Mouse (Mus musculus): Measurements from ENCODE around the gene Neurl3. TPM values are rescaled to one million over a fixed set of nuclear protein-coding genes. Genes with fewer than 3 reads are reported as not detected.

The Neurl3 gene
- polyA plus RNA-seq (2014; fragmentation: Nextera tagmentation; extraction: Ambion mirVana): 0.33 and 0.57 TPM in 2 replicates

- DNase-seq (ENCODE audit: low spot score, missing footprints) (peak; percentile 69), ATAC-seq (ENCODE audit: low FRiP score) (no peak)
- no peak within 1 kb of the TSS for H3K9ac ChIP-seq (ENCODE audit: low read length)
- H3K36me3 ChIP-seq (ENCODE audit: control insufficient read depth, insufficient read depth, low read length): no peaks in the 10 kb centered on the region
- no peak within 1 kb of the TSS for H3K27ac ChIP-seq (ENCODE audit: low read depth, low read length)
- 87% methylated on average over 5 of the region's 5 CpGs for WGBS
- no peaks in the 10 kb centered on the region for H3K9me3 ChIP-seq (ENCODE audit: control insufficient read depth, low read length)
- H3K4me3 ChIP-seq (ENCODE audit: low read depth, low read length): no peak within 1 kb of the TSS
- H3K27me3 ChIP-seq (ENCODE audit: control insufficient read depth, insufficient read depth, low read length): peaks cover 5% of the 10 kb centered on the region; the same call in 1 of the 2 replicates
- H3K4me2 ChIP-seq: no peak within 1 kb of the TSS
- no peaks in the 10 kb centered on the region; the same call in 1 of the 2 replicates for H3K4me1 ChIP-seq (ENCODE audit: control insufficient read depth, insufficient read depth, low read length)
These were observed at the start of gene Neurl3 for GRCm38 (mm10) chr1:36274455-36274854. Gene Neurl3, minus strand, starts transcription at chr1:36274679.

- DNase-seq (ENCODE audit: low spot score, missing footprints) (peak; percentile 88), ATAC-seq (ENCODE audit: low FRiP score) (no peak)
- no peaks in the 10 kb centered on the region for H3K4me1 ChIP-seq (ENCODE audit: control insufficient read depth, insufficient read depth, low read length)
- H3K4me3 ChIP-seq (ENCODE audit: low read depth, low read length): no peak overlapping the region
- H3K36me3 ChIP-seq (ENCODE audit: control insufficient read depth, insufficient read depth, low read length): no peaks in the 10 kb centered on the region
- H3K27me3 ChIP-seq (ENCODE audit: control insufficient read depth, insufficient read depth, low read length): no peaks in the 10 kb centered on the region
- no peak overlapping the region for H3K27ac ChIP-seq (ENCODE audit: low read depth, low read length)
- H3K9me3 ChIP-seq (ENCODE audit: control insufficient read depth, low read length): no peaks in the 10 kb centered on the region
- 62% methylated on average over 8 of the region's 8 CpGs for WGBS
- H3K4me2 ChIP-seq: no peak overlapping the region
- no peak overlapping the region for H3K9ac ChIP-seq (ENCODE audit: low read length)
These were observed 49.4 kb upstream of the Neurl3 start for GRCm38 (mm10) chr1:36323746-36324448.

- H3K4me1 ChIP-seq (ENCODE audit: control insufficient read depth, insufficient read depth, low read length): no peaks in the 10 kb centered on the region
- no peaks in the 10 kb centered on the region for H3K9me3 ChIP-seq (ENCODE audit: control insufficient read depth, low read length)
- H3K36me3 ChIP-seq (ENCODE audit: control insufficient read depth, insufficient read depth, low read length): no peaks in the 10 kb centered on the region
- no peak overlapping the region for H3K4me2 ChIP-seq
- ATAC-seq (ENCODE audit: low FRiP score): no peak
- H3K27ac ChIP-seq (ENCODE audit: low read depth, low read length): no peak overlapping the region
- DNase-seq (ENCODE audit: low spot score, missing footprints): peak; percentile 56
- WGBS: 79% methylated on average over 9 of the region's 9 CpGs
- no peaks in the 10 kb centered on the region for H3K27me3 ChIP-seq (ENCODE audit: control insufficient read depth, insufficient read depth, low read length)
- no peak overlapping the region for H3K9ac ChIP-seq (ENCODE audit: low read length)
- H3K4me3 ChIP-seq (ENCODE audit: low read depth, low read length): no peak overlapping the region
These were observed 48.6 kb upstream of the Neurl3 start for GRCm38 (mm10) chr1:36323076-36323475.

DNA sequence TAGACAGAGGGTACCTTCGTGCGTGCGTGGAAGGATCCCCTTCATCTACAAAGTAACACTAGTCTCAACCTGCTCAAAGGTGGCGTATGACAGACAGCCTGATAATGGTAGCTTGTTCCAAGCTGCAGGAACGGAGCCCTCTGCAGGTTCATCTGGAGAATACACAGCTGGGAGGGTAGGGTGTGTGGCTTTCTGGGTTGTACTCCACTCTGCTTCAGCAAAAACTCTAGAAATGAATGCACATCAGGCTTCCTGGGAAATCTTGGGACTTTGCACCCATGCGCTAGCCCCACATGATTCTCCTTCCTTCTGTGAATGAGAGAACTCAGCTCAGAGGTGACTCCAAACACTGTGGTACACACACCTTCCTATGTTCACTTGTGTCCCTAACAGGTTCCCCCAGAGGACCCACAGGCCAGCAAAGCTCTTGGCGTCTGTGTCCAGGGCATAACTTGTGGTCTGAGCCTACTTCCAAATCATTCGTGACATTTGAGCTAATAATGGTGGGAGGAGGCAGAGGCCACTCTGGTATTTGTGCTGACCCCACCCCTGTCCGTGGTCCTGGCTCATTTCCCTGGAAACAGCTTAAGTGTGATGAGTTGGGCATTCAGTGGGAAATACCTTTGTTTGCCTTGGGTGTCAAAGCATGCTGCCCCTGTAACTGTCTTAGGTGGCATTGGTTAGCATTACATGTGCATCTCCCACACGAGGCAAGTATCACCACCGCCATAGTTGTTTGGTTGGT lies 47.5 kb upstream of the Neurl3 start:
- 77% methylated on average over 11 of the region's 11 CpGs for WGBS
- Histone ChIP-seq H3K9ac (ENCODE audit: low read length) (no peak overlapping the region), H3K27ac (ENCODE audit: low read depth, low read length) (no peak overlapping the region), H3K4me1 (ENCODE audit: control insufficient read depth, insufficient read depth, low read length) (no peaks in the 10 kb centered on the region), H3K9me3 (ENCODE audit: control insufficient read depth, low read length) (no peaks in the 10 kb centered on the region), H3K27me3 (ENCODE audit: control insufficient read depth, insufficient read depth, low read length) (no peaks in the 10 kb centered on the region), H3K4me3 (ENCODE audit: low read depth, low read length) (no peak overlapping the region), H3K36me3 (ENCODE audit: control insufficient read depth, insufficient read depth, low read length) (no peaks in the 10 kb centered on the region), H3K4me2 (no peak overlapping the region)
- no peak for ATAC-seq (ENCODE audit: low FRiP score)
- DNase-seq (ENCODE audit: low spot score, missing footprints): no peak

- ATAC-seq (ENCODE audit: low FRiP score) (no peak), DNase-seq (ENCODE audit: low spot score, missing footprints) (peak; percentile 51)
- no peaks in the 10 kb centered on the region for H3K4me1 ChIP-seq (ENCODE audit: control insufficient read depth, insufficient read depth, low read length)
- no peaks in the 10 kb centered on the region for H3K9me3 ChIP-seq (ENCODE audit: control insufficient read depth, low read length)
- H3K4me3 ChIP-seq (ENCODE audit: low read depth, low read length): no peak overlapping the region
- no peaks in the 10 kb centered on the region for H3K36me3 ChIP-seq (ENCODE audit: control insufficient read depth, insufficient read depth, low read length)
- no peaks in the 10 kb centered on the region for H3K27me3 ChIP-seq (ENCODE audit: control insufficient read depth, insufficient read depth, low read length)
- 80% methylated on average over 2 of the region's 2 CpGs for WGBS
- no peak overlapping the region for H3K4me2 ChIP-seq
- no peak overlapping the region for H3K27ac ChIP-seq (ENCODE audit: low read depth, low read length)
- no peak overlapping the region for H3K9ac ChIP-seq (ENCODE audit: low read length)
These were observed 46.7 kb upstream of the Neurl3 start for GRCm38 (mm10) chr1:36321164-36321563.

- 89% methylated on average over 2 of the region's 2 CpGs for WGBS
- H3K4me2 ChIP-seq: no peak overlapping the region
- H3K4me3 ChIP-seq (ENCODE audit: low read depth, low read length): no peak overlapping the region
- H3K4me1 ChIP-seq (ENCODE audit: control insufficient read depth, insufficient read depth, low read length): no peaks in the 10 kb centered on the region
- no peaks in the 10 kb centered on the region for H3K27me3 ChIP-seq (ENCODE audit: control insufficient read depth, insufficient read depth, low read length)
- H3K9me3 ChIP-seq (ENCODE audit: control insufficient read depth, low read length): no peaks in the 10 kb centered on the region
- ATAC-seq (ENCODE audit: low FRiP score): no peak
- H3K36me3 ChIP-seq (ENCODE audit: control insufficient read depth, insufficient read depth, low read length): no peaks in the 10 kb centered on the region
- H3K27ac ChIP-seq (ENCODE audit: low read depth, low read length): no peak overlapping the region
- peak; percentile 56 for DNase-seq (ENCODE audit: low spot score, missing footprints)
- H3K9ac ChIP-seq (ENCODE audit: low read length): no peak overlapping the region
These were observed 41.3 kb upstream of the Neurl3 start for GRCm38 (mm10) chr1:36315776-36316100.

DNA sequence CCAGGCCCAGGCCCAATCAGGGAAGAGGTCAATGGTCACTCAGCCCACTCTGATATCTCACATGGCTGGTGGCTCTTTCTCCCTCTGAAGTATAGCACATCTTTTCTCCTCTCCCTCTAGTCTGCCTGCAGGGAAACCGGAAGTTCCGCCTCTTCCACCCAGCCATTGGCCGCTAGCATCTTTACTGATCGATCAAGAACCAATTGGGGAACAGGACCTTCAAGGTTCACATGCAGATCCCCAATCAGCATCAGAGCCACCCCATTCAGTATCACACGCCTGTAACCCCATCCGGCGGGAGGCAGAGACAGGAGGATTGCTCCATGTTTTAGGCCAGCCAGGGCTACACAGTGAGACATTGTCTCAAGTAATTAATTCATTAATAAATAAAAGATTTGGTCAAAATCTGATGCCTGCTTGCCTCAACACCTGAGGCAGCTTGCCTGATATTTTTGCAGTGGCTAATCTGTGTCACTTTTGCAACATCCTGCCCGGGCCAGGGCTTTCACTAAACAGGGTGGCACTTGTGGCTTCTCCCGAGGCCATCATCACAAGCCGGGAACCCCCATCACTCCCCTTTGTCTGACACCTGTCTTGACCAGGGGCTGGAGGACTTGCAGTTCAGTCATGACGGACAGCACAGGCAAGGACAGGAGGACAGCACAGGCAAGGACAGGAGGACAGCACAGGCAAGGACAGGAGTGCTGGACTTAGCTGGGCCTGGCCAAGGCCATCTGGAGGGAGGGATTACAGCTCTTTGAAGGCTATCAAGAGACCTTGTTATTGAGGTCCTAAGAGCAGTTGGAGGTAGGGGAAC lies 40.7 kb upstream of the Neurl3 start:
- WGBS: 88% methylated on average over 11 of the region's 11 CpGs
- Histone ChIP-seq H3K4me2 (no peak overlapping the region), H3K4me3 (ENCODE audit: low read depth, low read length) (no peak overlapping the region), H3K9ac (ENCODE audit: low read length) (no peak overlapping the region), H3K27ac (ENCODE audit: low read depth, low read length) (no peak overlapping the region), H3K27me3 (ENCODE audit: control insufficient read depth, insufficient read depth, low read length) (no peaks in the 10 kb centered on the region), H3K4me1 (ENCODE audit: control insufficient read depth, insufficient read depth, low read length) (no peaks in the 10 kb centered on the region), H3K9me3 (ENCODE audit: control insufficient read depth, low read length) (no peaks in the 10 kb centered on the region), H3K36me3 (ENCODE audit: control insufficient read depth, insufficient read depth, low read length) (no peaks in the 10 kb centered on the region)
- ATAC-seq (ENCODE audit: low FRiP score) (no peak), DNase-seq (ENCODE audit: low spot score, missing footprints) (peak; percentile 82)

GRCm38 (mm10) chr1:36309498-36309901 lies 35.0 kb upstream of the Neurl3 start:
- Histone ChIP-seq H3K36me3 (ENCODE audit: control insufficient read depth, insufficient read depth, low read length) (no peaks in the 10 kb centered on the region), H3K9me3 (ENCODE audit: control insufficient read depth, low read length) (no peaks in the 10 kb centered on the region), H3K4me3 (ENCODE audit: low read depth, low read length) (no peak overlapping the region), H3K4me2 (no peak overlapping the region), H3K27ac (ENCODE audit: low read depth, low read length) (no peak overlapping the region), H3K27me3 (ENCODE audit: control insufficient read depth, insufficient read depth, low read length) (peaks cover 13% of the 10 kb centered on the region; the same call in 1 of the 2 replicates), H3K9ac (ENCODE audit: low read length) (no peak overlapping the region), H3K4me1 (ENCODE audit: control insufficient read depth, insufficient read depth, low read length) (peaks cover 8% of the 10 kb centered on the region)
- DNase-seq (ENCODE audit: low spot score, missing footprints) (peak; percentile 79), ATAC-seq (ENCODE audit: low FRiP score) (no peak)
- 26% methylated on average over 3 of the region's 3 CpGs for WGBS

All from midbrain, embryonic 11.5 days (tissue).